Mouse (Mus musculus): ENCODE results near the gene Sap30. TPM values are rescaled to one million over a fixed set of nuclear protein-coding genes. Genes with fewer than 3 reads are reported as not detected.
A peak's percentile ranks its signal among the peaks of the same experiment; 100 is the strongest.

The Sap30 gene
- polyA plus RNA-seq, 1 experiment: 19.4 TPM

DNA sequence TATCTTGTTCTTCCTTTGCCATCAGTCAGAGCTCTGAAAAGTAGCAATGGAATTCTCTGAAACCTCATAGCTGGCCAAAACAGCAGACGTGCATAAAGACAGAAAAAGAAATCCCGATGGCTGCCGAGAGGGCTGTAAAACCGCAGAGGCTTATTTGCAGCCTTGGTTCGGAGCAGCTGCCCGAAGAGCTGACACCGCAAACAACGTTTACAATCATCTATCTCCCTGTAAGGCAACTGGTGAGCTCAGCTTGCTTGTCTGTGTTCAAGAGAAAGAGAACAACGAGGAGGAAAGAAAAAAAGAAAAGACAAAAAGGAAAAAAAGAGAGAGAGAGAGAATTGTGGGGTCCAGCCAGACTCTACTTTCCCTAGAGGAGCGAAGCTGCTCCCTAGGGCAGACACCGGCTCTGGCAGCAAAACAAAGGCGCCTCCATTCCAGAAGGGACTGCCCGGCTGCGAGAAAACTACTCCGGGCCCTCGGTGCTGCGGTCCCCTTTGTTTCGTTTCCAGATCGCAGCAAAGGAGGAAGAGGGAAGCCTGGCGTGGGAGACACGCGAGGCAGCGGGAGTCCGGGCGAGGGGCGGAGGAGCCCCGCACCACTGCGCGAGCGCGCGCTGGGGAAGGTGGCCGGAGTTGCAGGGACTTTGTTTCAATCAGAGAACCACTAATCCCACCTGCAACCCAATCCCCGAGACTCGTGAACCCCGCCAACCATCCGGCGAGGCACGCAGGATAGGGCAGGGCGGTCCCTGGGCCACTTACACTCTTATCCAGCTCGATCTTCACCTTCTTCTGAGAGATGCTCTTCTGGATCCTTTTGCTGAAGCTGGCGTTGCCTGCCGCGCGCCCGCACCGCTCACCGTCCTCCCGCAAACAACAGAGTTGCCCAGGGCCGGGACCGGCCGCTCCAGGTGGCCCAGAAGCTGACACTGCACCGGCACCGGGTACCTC, 894 bp downstream of the Sap30 start:
- H3K4me1 ChIP-seq (replicated peaks; ENCODE audit: control insufficient read depth, insufficient read depth, low read length): 0 out of 2 replicates have a peak, but pooled peaks cover 2% of the 10 kb centered on the region
- WGBS: under 1% methylated on average over 54 of the region's 54 CpGs
- H3K27me3 ChIP-seq (ENCODE audit: control insufficient read depth, insufficient read depth, low read length): no peaks in the 10 kb centered on the region
- peak overlapping the region; percentile 54 for H3K27ac ChIP-seq (ENCODE audit: control insufficient read depth, insufficient read depth, low read length)
- H3K36me3 ChIP-seq (ENCODE audit: control insufficient read depth, insufficient read depth, low read length): 0 out of 2 replicates have a peak, but pooled peaks cover 3% of the 10 kb centered on the region
- H3K4me3 ChIP-seq (ENCODE audit: control insufficient read depth, insufficient read depth, low read length): peak overlapping the region; percentile 90
- no peak for TF ChIP-seq CTCF (IDR thresholded peaks at IDR 0.05; ENCODE audit: borderline replicate concordance, control insufficient read depth, extremely low read depth, insufficient read depth, low read length, poor library complexity)
- no peak for TF ChIP-seq POLR2A (IDR thresholded peaks at IDR 0.05; ENCODE audit: control insufficient read depth, extremely low read depth, insufficient read depth, low read length, poor library complexity)
- peak; percentile 54 for DNase-seq

DNA sequence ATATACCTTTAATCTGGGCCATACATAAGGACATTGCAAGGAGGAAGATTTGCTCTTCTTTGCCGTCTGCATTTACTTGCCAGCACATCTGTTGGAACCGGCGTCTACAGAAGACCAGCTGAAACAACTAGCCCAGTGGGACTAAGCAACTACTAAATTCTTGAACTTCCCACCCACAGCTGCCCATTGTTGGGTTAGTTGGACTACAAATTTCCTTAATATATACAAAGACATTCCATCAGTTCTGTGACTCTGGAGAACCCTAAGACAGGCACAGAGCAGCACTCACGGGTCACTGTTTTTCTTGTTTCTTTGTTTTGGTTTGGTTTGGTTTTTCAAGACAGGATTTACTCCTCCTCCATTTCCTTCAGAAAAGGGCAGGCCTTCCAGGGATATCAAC, 7.1 kb downstream of the Sap30 start:
- WGBS: 97% methylated on average over 4 of the region's 4 CpGs
- DNase-seq: no peak
- Histone ChIP-seq H3K4me3 (ENCODE audit: control insufficient read depth, insufficient read depth, low read length) (no peak overlapping the region), H3K27me3 (ENCODE audit: control insufficient read depth, insufficient read depth, low read length) (no peaks in the 10 kb centered on the region), H3K4me1 (replicated peaks; ENCODE audit: control insufficient read depth, insufficient read depth, low read length) (peaks cover under 1% of the 10 kb centered on the region; the same call in 1 of the 2 replicates), H3K27ac (ENCODE audit: control insufficient read depth, insufficient read depth, low read length) (no peak overlapping the region), H3K36me3 (ENCODE audit: control insufficient read depth, insufficient read depth, low read length) (0 out of 2 replicates have a peak, but pooled peaks cover 6% of the 10 kb centered on the region)
- no peak for TF ChIP-seq POLR2A (IDR thresholded peaks at IDR 0.05; ENCODE audit: control insufficient read depth, extremely low read depth, insufficient read depth, low read length, poor library complexity)
- TF ChIP-seq CTCF (IDR thresholded peaks at IDR 0.05; ENCODE audit: borderline replicate concordance, control insufficient read depth, extremely low read depth, insufficient read depth, low read length, poor library complexity): no peak

DNA sequence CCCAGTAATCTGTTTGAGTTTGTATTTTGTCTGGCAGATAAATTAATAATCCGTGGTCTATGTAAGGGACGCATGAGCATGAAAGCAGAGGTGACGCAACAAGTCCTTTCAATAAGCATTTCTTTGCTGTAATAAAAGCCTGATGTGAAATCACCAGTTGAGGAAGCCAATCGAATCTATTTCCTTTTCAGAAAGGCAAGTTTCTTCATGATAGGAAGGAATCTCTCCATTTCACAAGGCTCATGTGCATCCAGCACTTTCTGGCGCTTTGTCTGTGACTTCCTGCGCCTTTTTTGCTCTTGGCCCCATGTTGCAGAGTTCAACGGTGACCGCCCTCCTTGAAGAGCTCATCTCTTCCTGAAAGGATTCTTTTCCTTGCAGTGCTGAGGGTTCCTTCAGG, 8.0 kb downstream of the Sap30 start:
- Histone ChIP-seq H3K4me1 (replicated peaks; ENCODE audit: control insufficient read depth, insufficient read depth, low read length) (no peaks in the 10 kb centered on the region; the same call in 1 of the 2 replicates), H3K4me3 (ENCODE audit: control insufficient read depth, insufficient read depth, low read length) (no peak overlapping the region), H3K27ac (ENCODE audit: control insufficient read depth, insufficient read depth, low read length) (no peak overlapping the region), H3K27me3 (ENCODE audit: control insufficient read depth, insufficient read depth, low read length) (no peaks in the 10 kb centered on the region), H3K36me3 (ENCODE audit: control insufficient read depth, insufficient read depth, low read length) (0 out of 2 replicates have a peak, but pooled peaks cover 6% of the 10 kb centered on the region)
- TF ChIP-seq CTCF (IDR thresholded peaks at IDR 0.05; ENCODE audit: borderline replicate concordance, control insufficient read depth, extremely low read depth, insufficient read depth, low read length, poor library complexity): no peak
- TF ChIP-seq POLR2A (IDR thresholded peaks at IDR 0.05; ENCODE audit: control insufficient read depth, extremely low read depth, insufficient read depth, low read length, poor library complexity): no peak
- no peak for DNase-seq
- 97% methylated on average over 8 of the region's 8 CpGs for WGBS

DNA sequence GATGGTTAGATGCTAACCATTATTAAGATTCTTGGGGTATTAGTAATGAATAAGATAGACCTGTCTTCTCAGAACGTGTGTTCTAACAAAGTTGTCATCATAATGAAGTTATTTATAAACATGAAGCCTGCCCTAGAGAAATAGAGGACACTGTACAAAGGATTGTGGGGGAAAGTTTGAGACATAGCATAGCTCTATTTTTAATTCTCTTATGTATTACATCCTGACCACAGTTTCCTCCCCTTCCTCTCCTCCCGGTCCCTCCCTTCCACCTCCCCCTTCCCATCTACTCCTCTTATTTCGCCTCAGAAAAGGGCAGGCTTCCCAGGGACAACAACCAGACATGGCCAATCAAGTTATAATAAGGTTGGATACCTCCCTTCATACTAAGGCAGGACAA, 9.3 kb downstream of the Sap30 start:
- 18% methylated on average over 3 of the region's 3 CpGs for WGBS
- no peaks in the 10 kb centered on the region; the same call in 1 of the 2 replicates for H3K4me1 ChIP-seq (replicated peaks; ENCODE audit: control insufficient read depth, insufficient read depth, low read length)
- no peak overlapping the region for H3K27ac ChIP-seq (ENCODE audit: control insufficient read depth, insufficient read depth, low read length)
- H3K27me3 ChIP-seq (ENCODE audit: control insufficient read depth, insufficient read depth, low read length): no peaks in the 10 kb centered on the region
- no peak overlapping the region for H3K4me3 ChIP-seq (ENCODE audit: control insufficient read depth, insufficient read depth, low read length)
- H3K36me3 ChIP-seq (ENCODE audit: control insufficient read depth, insufficient read depth, low read length): 0 out of 2 replicates have a peak, but pooled peaks cover 6% of the 10 kb centered on the region
- TF ChIP-seq POLR2A (IDR thresholded peaks at IDR 0.05; ENCODE audit: control insufficient read depth, extremely low read depth, insufficient read depth, low read length, poor library complexity): no peak
- TF ChIP-seq CTCF (IDR thresholded peaks at IDR 0.05; ENCODE audit: borderline replicate concordance, control insufficient read depth, extremely low read depth, insufficient read depth, low read length, poor library complexity): no peak
- DNase-seq: no peak

DNA sequence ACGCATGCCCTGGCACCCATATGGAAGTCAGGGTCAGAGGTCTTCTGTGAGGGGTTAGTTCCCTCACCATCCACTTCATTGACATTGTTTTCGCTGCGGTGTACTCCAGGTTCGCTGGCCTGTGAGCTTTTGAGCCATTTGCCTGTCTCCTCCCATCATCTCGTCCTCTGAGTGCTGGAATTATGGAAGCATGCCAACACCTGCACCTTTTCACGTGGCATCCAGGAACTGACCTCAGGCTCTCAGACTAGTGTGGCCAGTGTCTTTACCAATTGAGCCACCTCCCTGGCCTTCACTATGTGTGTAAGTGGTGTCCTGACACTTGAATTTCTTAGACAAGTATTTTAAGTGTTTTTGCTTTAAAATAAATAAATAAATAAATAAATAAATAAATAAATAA, 13.9 kb downstream of the Sap30 start:
- DNase-seq: no peak
- Histone ChIP-seq H3K4me1 (replicated peaks; ENCODE audit: control insufficient read depth, insufficient read depth, low read length) (no peaks in the 10 kb centered on the region; the same call in 1 of the 2 replicates), H3K27me3 (ENCODE audit: control insufficient read depth, insufficient read depth, low read length) (no peaks in the 10 kb centered on the region), H3K4me3 (ENCODE audit: control insufficient read depth, insufficient read depth, low read length) (no peak overlapping the region), H3K27ac (ENCODE audit: control insufficient read depth, insufficient read depth, low read length) (no peak overlapping the region), H3K36me3 (ENCODE audit: control insufficient read depth, insufficient read depth, low read length) (no peaks in the 10 kb centered on the region)
- WGBS: 95% methylated on average over 6 of the region's 6 CpGs
- TF ChIP-seq CTCF (IDR thresholded peaks at IDR 0.05; ENCODE audit: borderline replicate concordance, control insufficient read depth, extremely low read depth, insufficient read depth, low read length, poor library complexity) (no peak), POLR2A (IDR thresholded peaks at IDR 0.05; ENCODE audit: control insufficient read depth, extremely low read depth, insufficient read depth, low read length, poor library complexity) (no peak)

DNA sequence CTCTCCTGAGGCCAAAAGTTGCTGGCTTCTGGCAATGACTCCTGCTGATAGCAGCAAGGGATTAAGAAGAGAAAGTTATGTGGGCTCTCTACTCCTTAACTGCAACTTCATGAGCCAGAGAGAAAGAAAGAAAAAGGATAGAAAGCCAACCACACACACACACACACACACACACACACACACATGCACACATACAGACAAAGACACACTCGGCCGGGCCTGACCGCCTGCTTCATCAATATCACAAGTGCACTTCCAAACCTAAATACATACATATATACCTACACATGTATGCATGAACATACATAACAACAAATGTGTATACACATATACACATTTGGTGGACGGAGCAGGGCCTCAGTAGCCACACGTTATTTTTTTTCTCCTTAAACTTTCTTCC, 16.8 kb downstream of the Sap30 start:
- no peaks in the 10 kb centered on the region for H3K27me3 ChIP-seq (ENCODE audit: control insufficient read depth, insufficient read depth, low read length)
- WGBS: 97% methylated on average over 5 of the region's 5 CpGs
- H3K4me3 ChIP-seq (ENCODE audit: control insufficient read depth, insufficient read depth, low read length): no peak overlapping the region
- no peak overlapping the region for H3K27ac ChIP-seq (ENCODE audit: control insufficient read depth, insufficient read depth, low read length)
- no peaks in the 10 kb centered on the region for H3K36me3 ChIP-seq (ENCODE audit: control insufficient read depth, insufficient read depth, low read length)
- DNase-seq: no peak
- H3K4me1 ChIP-seq (replicated peaks; ENCODE audit: control insufficient read depth, insufficient read depth, low read length): no peaks in the 10 kb centered on the region
- TF ChIP-seq POLR2A (IDR thresholded peaks at IDR 0.05; ENCODE audit: control insufficient read depth, extremely low read depth, insufficient read depth, low read length, poor library complexity): no peak
- no peak for TF ChIP-seq CTCF (IDR thresholded peaks at IDR 0.05; ENCODE audit: borderline replicate concordance, control insufficient read depth, extremely low read depth, insufficient read depth, low read length, poor library complexity)
